Mouse (Mus musculus) urinary bladder, postnatal 36 days (tissue): ENCODE measurements around the gene Speer4d.
"Not testable (repeated sequence)": the region's sequence is repeated elsewhere in the genome, so short reads cannot be mapped to it uniquely, and the experiment has no call there.

ENCODE experiments used
- DNase-seq, 2 experiments: peaks; one replicate each; pipeline ENCODE4 v3.0.0; 2022; ENCODE audit warnings: low spot score in 2 of 2, mixed read lengths in 1 of 2

Gene Speer4d

DNA sequence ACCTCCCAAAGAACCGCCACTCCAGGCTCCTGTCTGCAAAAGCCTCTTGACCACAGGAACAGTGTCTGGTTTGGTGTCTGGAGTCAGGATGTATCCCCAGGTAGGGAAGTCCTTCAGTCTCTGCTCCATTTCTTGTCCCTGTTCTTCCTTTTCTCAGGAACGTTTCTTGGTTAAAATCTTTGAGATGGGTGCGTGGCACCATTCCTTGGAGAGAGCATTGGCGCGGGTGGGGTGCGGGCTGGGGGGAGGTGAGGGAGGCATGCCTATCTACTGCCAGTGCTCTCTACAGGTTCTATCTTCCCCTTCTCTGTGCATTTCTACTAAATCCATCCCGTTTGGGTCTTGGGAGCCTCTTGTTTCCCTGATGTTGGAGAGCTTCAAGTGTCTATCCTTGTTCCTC is 45.0 kb downstream of the Speer4d start:
- not testable (repeated sequence) for DNase-seq

DNA sequence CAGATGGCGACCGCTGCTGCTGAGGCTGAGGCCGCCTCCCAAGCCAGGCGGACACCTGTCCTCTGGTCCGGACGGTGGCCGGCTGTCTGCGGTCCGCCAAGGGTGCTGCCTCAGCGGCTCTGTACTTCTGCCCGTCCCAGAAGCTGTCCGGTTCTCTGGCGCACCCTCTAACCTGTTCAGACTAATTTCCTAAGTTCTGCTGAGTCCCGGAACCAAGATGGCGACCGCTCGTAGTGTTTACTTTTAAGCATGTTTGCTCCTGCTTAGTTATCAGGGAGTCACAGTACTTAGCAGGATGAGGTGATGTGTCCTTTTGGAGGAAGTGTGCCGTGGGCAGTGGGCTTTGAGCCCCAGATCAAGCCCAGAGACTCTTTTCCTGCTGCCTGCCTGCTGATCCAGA is 51.9 kb downstream of the Speer4d start:
- DNase-seq, result not testable (repeated sequence)
